Mouse (Mus musculus) bone marrow macrophage, adult 2 months (primary cell): ENCODE data around the gene Nup153.

Experiments
- CTCF ChIP-seq: IDR thresholded peaks from 2 replicates; pipeline ENCODE4 v1.5.1; 2012; ENCODE audit warnings: low read depth, mild to moderate bottlenecking, low read length, moderate library complexity
- POLR2A ChIP-seq: IDR thresholded peaks from 2 replicates; pipeline ENCODE4 v1.6.1; 2012; ENCODE audit warnings: mild to moderate bottlenecking, low read depth, low read length, borderline replicate concordance

DNA sequence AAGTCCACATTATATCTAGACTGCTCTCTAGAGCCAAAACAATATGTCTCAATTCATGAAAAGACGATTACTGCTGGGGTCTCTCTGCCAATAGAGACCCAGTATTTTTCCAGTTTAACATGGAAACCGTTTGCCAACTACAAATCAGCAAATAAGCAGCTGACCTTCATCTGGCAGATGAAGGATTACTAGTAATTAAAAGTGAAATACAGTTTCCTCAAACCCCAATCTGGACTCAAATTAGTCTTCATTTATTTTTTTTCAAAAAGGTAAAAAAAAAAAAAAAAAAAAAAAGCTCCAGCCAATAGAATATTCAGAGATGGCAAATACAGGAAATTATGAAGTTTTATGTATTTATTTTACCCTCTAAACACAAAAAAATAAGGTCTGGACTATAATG, 2.3 kb upstream of the Nup153 start:
- no peak for TF ChIP-seq POLR2A
- no peak for TF ChIP-seq CTCF
